Mouse (Mus musculus) frontal cortex, postnatal 25 days (tissue): Measurements from ENCODE around the gene Gprc5d.

Experiments used
- DNase-seq, 2 experiments: peaks; one replicate each; pipeline ENCODE4 v3.0.0; 2022; ENCODE audit warnings: low spot score in 2 of 2

The Gprc5d gene

GRCm38 (mm10) chr6:135069856-135070255, 48.2 kb downstream of the Gprc5d start:
- DNase-seq = no peak

GRCm38 (mm10) chr6:135068221-135068620, 49.9 kb downstream of the Gprc5d start:
- DNase-seq = no peak

- DNase-seq = no peak
Observed at GRCm38 (mm10) chr6:135066795-135067445, 51.2 kb downstream of the Gprc5d start.

- DNase-seq = no peak
Observed at GRCm38 (mm10) chr6:135065236-135065957, 52.7 kb downstream of the Gprc5d start, which contains the start of gene Gprc5a. Gene Gprc5a (plus strand): TSS chr6:135065651.

GRCm38 (mm10) chr6:135064621-135065020, 53.5 kb downstream of the Gprc5d start:
- DNase-seq = no peak

- DNase-seq = no peak
Observed at GRCm38 (mm10) chr6:135060728-135061127, 57.4 kb downstream of the Gprc5d start.
